Mouse (Mus musculus) stomach, embryonic 15.5 days (tissue): Measurements from ENCODE around the gene Nisch. TPM values are rescaled to one million over a fixed set of nuclear protein-coding genes. Genes with fewer than 3 reads are reported as not detected.

Source experiments
- polyA plus RNA-seq: library from polyadenylated mRNA; unstranded; fragments of >200 nt; fragmentation: Nextera tagmentation; extraction: Ambion mirVana; gene quantifications from 2 replicates; pipeline ENCODE4 v1.2.1, GENCODE M21; 2015

The Nisch gene
- polyA plus RNA-seq, 1 experiment from 2014 or later: 319 TPM

Other genes starting within 250 kb of the Nisch start
- gene Glt8d1, start 215.5 kb downstream of the Nisch start, polyA plus RNA-seq: 54.4 and 54.8 TPM in 2 replicates
- 442 and 483 TPM in 2 replicates for gene Spcs1, start 215.3 kb downstream of the Nisch start, polyA plus RNA-seq
- gene Pbrm1, start 197.8 kb downstream of the Nisch start, polyA plus RNA-seq: 109 and 118 TPM in 2 replicates
- gene Gnl3, start 197.8 kb downstream of the Nisch start, polyA plus RNA-seq: 113 and 119 TPM in 2 replicates
- gene Smim4, start 88.0 kb downstream of the Nisch start, polyA plus RNA-seq: 70.9 and 77.2 TPM in 2 replicates
- gene Nt5dc2, start 85.9 kb downstream of the Nisch start, polyA plus RNA-seq: 367 and 372 TPM in 2 replicates
- 35.0 and 38.5 TPM in 2 replicates for gene Stab1, start 48.3 kb downstream of the Nisch start, polyA plus RNA-seq
- 7.1 and 9.8 TPM in 2 replicates for gene Tnnc1, start 8.6 kb downstream of the Nisch start, polyA plus RNA-seq
- 0.73 and 1.0 TPM in 2 replicates for gene Sema3g, start 914 bp upstream of the Nisch start, polyA plus RNA-seq
- 11.2 and 11.8 TPM in 2 replicates for gene Phf7, start 34.4 kb upstream of the Nisch start, polyA plus RNA-seq
- gene Bap1, start 34.5 kb upstream of the Nisch start, polyA plus RNA-seq: 59.7 and 67.7 TPM in 2 replicates
- gene Dnah1, start 107.0 kb upstream of the Nisch start, polyA plus RNA-seq: 3.5 and 4.0 TPM in 2 replicates
- 37.8 and 41.8 TPM in 2 replicates for gene Capn7, start 119.7 kb upstream of the Nisch start, polyA plus RNA-seq
- gene Sh3bp5, start 219.1 kb upstream of the Nisch start, polyA plus RNA-seq: 19.8 and 22.0 TPM in 2 replicates